Mouse (Mus musculus) CH12.LX (cell line): ENCODE data around the gene Ndufa12. TPM values are rescaled to one million over a fixed set of nuclear protein-coding genes. Genes with fewer than 3 reads are reported as not detected.
A peak's percentile ranks its signal among the peaks of the same experiment; 100 is the strongest.

ENCODE experiments used
- DNase-seq: peaks from one replicate; pipeline ENCODE4 v3.0.0-alpha.2; 2013; ENCODE audit errors: extremely low read depth
- H3K27ac ChIP-seq: 2 replicates; pipeline ENCODE4 v1.5.1; 2012; ENCODE audit warnings: low read depth, mild to moderate bottlenecking, control low read depth, moderate library complexity; ENCODE audit not compliant: insufficient read depth
- H3K27me3 ChIP-seq: replicated peaks from 2 replicates; pipeline ENCODE3; 2012; ENCODE audit warnings: inconsistent platforms
- H3K36me3 ChIP-seq, 2 experiments: replicated peaks in 1 of 2; 2 replicates each; pipeline versions ENCODE3 to v1.6.1; 2012; ENCODE audit warnings: inconsistent platforms in 1 of 2, low read length in 1 of 2, mild to moderate bottlenecking in 1 of 2, mixed read lengths in 1 of 2, moderate library complexity in 1 of 2; ENCODE audit not compliant: control insufficient read depth in 1 of 2, insufficient read depth in 1 of 2
- H3K4me1 ChIP-seq, 2 experiments: 2 replicates each; pipeline ENCODE4 v1.6.1; 2012; ENCODE audit warnings: inconsistent platforms in 1 of 2, moderate library complexity in 1 of 2; ENCODE audit not compliant: insufficient read depth in 2 of 2, control insufficient read depth in 1 of 2
- H3K4me2 ChIP-seq: 2 replicates; pipeline ENCODE4 v1.6.1; 2012; ENCODE audit warnings: low read depth, mild to moderate bottlenecking, control low read depth; ENCODE audit not compliant: poor library complexity, insufficient read depth, severe bottlenecking
- H3K4me3 ChIP-seq, 3 experiments: fragments of 150-350 bp in 1 of 3; sonication (generic) in 1 of 3; replicated peaks in 1 of 3; 2 replicates each; pipeline versions ENCODE3 to v1.5.1; 2011 to 2012; ENCODE audit warnings: low read depth in 2 of 3, low read length in 2 of 3, mild to moderate bottlenecking in 2 of 3, moderate library complexity in 2 of 3, control low read depth in 1 of 3, improper control_type of control experiment in 1 of 3, inconsistent platforms in 1 of 3, mixed read lengths in 1 of 3; ENCODE audit not compliant: poor library complexity in 1 of 3
- H3K79me2 ChIP-seq: replicated peaks from 2 replicates; pipeline ENCODE4 v1.6.1; 2012; ENCODE audit warnings: mild to moderate bottlenecking, moderate library complexity; ENCODE audit not compliant: control insufficient read depth, poor library complexity, insufficient read depth, severe bottlenecking; ENCODE audit errors: extremely low read depth
- H3K9ac ChIP-seq: 2 replicates; pipeline ENCODE4 v1.6.1; 2012; ENCODE audit warnings: low read depth, mild to moderate bottlenecking, control low read depth, moderate library complexity; ENCODE audit not compliant: insufficient read depth
- H3K9me3 ChIP-seq: replicated peaks from 2 replicates; pipeline ENCODE3; 2012; ENCODE audit warnings: low read length, inconsistent platforms, mixed read lengths
- CHD1 ChIP-seq: IDR thresholded peaks from 2 replicates; pipeline ENCODE4 v1.6.1; 2012; ENCODE audit warnings: low read depth, low read length, improper control_type of control experiment, inconsistent platforms
- CHD2 ChIP-seq: IDR thresholded peaks from 2 replicates; pipeline ENCODE4 v1.6.1; 2011; ENCODE audit warnings: low read length, improper control_type of control experiment
- CTCF ChIP-seq, 2 experiments: IDR thresholded peaks in 1 of 2; conservative IDR thresholded peaks in 1 of 2; 2 replicates each; pipeline ENCODE4 v1.5.1; 2011 to 2012; ENCODE audit warnings: low read depth in 2 of 2, low read length in 2 of 2, improper control_type of control experiment in 1 of 2, inconsistent platforms in 1 of 2, mild to moderate bottlenecking in 1 of 2, moderate library complexity in 1 of 2
- E2F4 ChIP-seq: IDR thresholded peaks from 2 replicates; pipeline ENCODE4 v1.6.1; 2011; ENCODE audit warnings: low read depth, low read length, improper control_type of control experiment; ENCODE audit not compliant: insufficient replicate concordance
- ELF1 ChIP-seq: IDR thresholded peaks from 2 replicates; pipeline ENCODE4 v1.6.1; 2014; ENCODE audit warnings: low read depth, mild to moderate bottlenecking, inconsistent platforms, low read length, improper control_type of control experiment
- EP300 ChIP-seq: IDR thresholded peaks from 2 replicates; pipeline ENCODE4 v1.6.1; 2011; ENCODE audit warnings: low read length, improper control_type of control experiment
- ETS1 ChIP-seq: conservative IDR thresholded peaks from 2 replicates; pipeline ENCODE4 v1.6.1; 2012; ENCODE audit warnings: low read depth, mild to moderate bottlenecking, inconsistent platforms, low read length, improper control_type of control experiment, moderate library complexity
- IRF4 ChIP-seq: IDR thresholded peaks from 2 replicates; pipeline ENCODE4 v1.6.1; 2014; ENCODE audit warnings: low read depth, mild to moderate bottlenecking, inconsistent platforms, low read length, improper control_type of control experiment
- JUND ChIP-seq: conservative IDR thresholded peaks from 2 replicates; pipeline ENCODE4 v1.6.1; 2011; ENCODE audit warnings: low read depth, low read length, improper control_type of control experiment
- KAT2A ChIP-seq: IDR thresholded peaks from 2 replicates; pipeline ENCODE4 v1.6.1; 2012; ENCODE audit warnings: low read length, improper control_type of control experiment, inconsistent platforms; ENCODE audit not compliant: insufficient replicate concordance
- MAX ChIP-seq: IDR thresholded peaks from 2 replicates; pipeline ENCODE4 v1.6.1; 2011; ENCODE audit warnings: low read length, improper control_type of control experiment
- MAZ ChIP-seq: IDR thresholded peaks from 2 replicates; pipeline ENCODE4 v1.6.1; 2012; ENCODE audit warnings: low read depth, mild to moderate bottlenecking, inconsistent platforms, low read length, improper control_type of control experiment, moderate library complexity
- MEF2A ChIP-seq: IDR thresholded peaks from 2 replicates; pipeline ENCODE4 v1.6.1; 2014; ENCODE audit warnings: low read depth, mild to moderate bottlenecking, inconsistent platforms, low read length, improper control_type of control experiment, borderline replicate concordance
- MXI1 ChIP-seq: IDR thresholded peaks from 2 replicates; pipeline ENCODE4 v1.6.1; 2011; ENCODE audit warnings: mild to moderate bottlenecking, low read depth, low read length, improper control_type of control experiment
- MYC ChIP-seq: IDR thresholded peaks from 2 replicates; pipeline ENCODE4 v1.6.1; 2011; ENCODE audit warnings: low read depth, mild to moderate bottlenecking, improper control_type of control experiment, low read length
- NELFE ChIP-seq: IDR thresholded peaks from 2 replicates; pipeline ENCODE4 v1.6.1; 2011; ENCODE audit warnings: low read depth, low read length, improper control_type of control experiment
- NRF1 ChIP-seq: IDR thresholded peaks from 2 replicates; pipeline ENCODE4 v1.6.1; 2014; ENCODE audit warnings: low read depth, mild to moderate bottlenecking, inconsistent platforms, low read length, improper control_type of control experiment, moderate library complexity
- POLR2A ChIP-seq: IDR thresholded peaks from 2 replicates; pipeline ENCODE4 v1.6.1; 2011; ENCODE audit warnings: low read depth, mild to moderate bottlenecking, improper control_type of control experiment, low read length
- POLR2AphosphoS2 ChIP-seq: IDR thresholded peaks from 2 replicates; pipeline ENCODE4 v1.6.1; 2011; ENCODE audit warnings: low read depth, low read length, improper control_type of control experiment
- RAD21 ChIP-seq: IDR thresholded peaks from 2 replicates; pipeline ENCODE4 v1.6.1; 2011; ENCODE audit warnings: low read depth, mild to moderate bottlenecking, low read length, improper control_type of control experiment, moderate library complexity
- RCOR1 ChIP-seq: conservative IDR thresholded peaks from 2 replicates; pipeline ENCODE4 v1.6.1; 2012; ENCODE audit warnings: low read depth, mild to moderate bottlenecking, inconsistent platforms, low read length, improper control_type of control experiment
- SMC3 ChIP-seq: IDR thresholded peaks from 2 replicates; pipeline ENCODE4 v1.6.1; 2011; ENCODE audit warnings: low read depth, low read length, improper control_type of control experiment
- TBP ChIP-seq: conservative IDR thresholded peaks from 2 replicates; pipeline ENCODE4 v1.6.1; 2011; ENCODE audit warnings: low read depth, low read length, improper control_type of control experiment
- TCF12 ChIP-seq: IDR thresholded peaks from 2 replicates; pipeline ENCODE4 v1.6.1; 2014; ENCODE audit warnings: low read depth, mild to moderate bottlenecking, inconsistent platforms, low read length, improper control_type of control experiment
- USF1 ChIP-seq: IDR thresholded peaks from 2 replicates; pipeline ENCODE4 v1.6.1; 2014; ENCODE audit warnings: low read depth, mild to moderate bottlenecking, inconsistent platforms, low read length, improper control_type of control experiment
- USF2 ChIP-seq: conservative IDR thresholded peaks from 2 replicates; pipeline ENCODE4 v1.6.1; 2011; ENCODE audit warnings: low read depth, low read length, improper control_type of control experiment
- ZKSCAN1 ChIP-seq: IDR thresholded peaks from 2 replicates; pipeline ENCODE4 v1.6.1; 2012; ENCODE audit warnings: low read depth, inconsistent platforms, low read length, improper control_type of control experiment, borderline replicate concordance
- dilution Hi-C: fragments of 300-500 bp; cut with MboI; formaldehyde crosslinking; loops from 2 replicates; pipeline ENCODE4 v1.14.3; 2020; ENCODE audit warnings: low sequenced_read_pairs; ENCODE audit not compliant: extremely low pct_unique_long_range_greater_than_20kb, extremely low pct_ligation_motif_present
- in situ Hi-C: fragments of 300-500 bp; cut with MboI; formaldehyde crosslinking; loops from 3 replicates; pipeline ENCODE4 v1.14.3; 2019; ENCODE audit warnings: low sequenced_read_pairs, low pct_ligation_motif_present, low pct_unique_long_range_greater_than_20kb, mixed read lengths
- polyA plus RNA-seq: library from polyadenylated mRNA; unstranded; fragments of >175 nt; gene quantifications from 2 replicates; pipeline ENCODE4 v1.2.1, GENCODE M21; 2012; ENCODE audit warnings: low read depth; ENCODE audit not compliant: insufficient read length
- total RNA-seq, 2 experiments: library from RNA; depleted of rRNA; stranded (reverse); fragments of 300-350 nt in 1 of 2; fragments of >200 nt in 1 of 2; gene quantifications; 2 replicates each; pipeline ENCODE4 v1.2.3; 2012 to 2014

Gene Ndufa12
- total and polyA plus RNA-seq, 3 experiments = 215 to 367 (median 340) TPM

DNA sequence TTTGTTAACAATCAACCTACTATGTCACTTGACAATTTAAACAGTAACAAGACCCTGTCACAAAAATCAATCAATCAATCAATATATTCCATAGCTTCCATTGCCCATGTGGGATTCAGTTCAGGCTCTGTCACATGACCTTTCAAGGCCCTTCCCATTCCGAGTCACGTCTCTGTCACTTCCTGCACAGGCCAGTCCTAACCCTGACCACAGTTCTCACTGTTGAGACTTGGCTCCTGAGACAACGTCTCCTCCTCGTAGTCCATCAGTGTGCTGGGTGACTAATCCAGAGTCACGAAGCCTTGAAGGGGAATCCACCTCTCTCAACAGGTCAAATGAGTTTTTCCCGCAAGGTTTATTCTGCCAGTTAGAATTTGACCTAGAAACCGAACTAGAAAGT, 23.9 kb upstream of the Ndufa12 start:
- dilution Hi-C loops (no loop called here), in situ Hi-C loops (no loop called here)
- no peak for TF ChIP-seq SMC3
- Histone ChIP-seq H3K79me2 (no peaks in the 10 kb centered on the region), H3K4me1 (peaks cover 5 to 9% of the 10 kb centered on the region in 2 experiments; a peak in 3 of 4 replicates), H3K36me3 (peaks cover 34 to 60% of the 10 kb centered on the region in 2 experiments), H3K4me2 (no peak overlapping the region), H3K27ac (no peak overlapping the region), H3K9ac (no peak overlapping the region), H3K9me3 (peaks cover 4% of the 10 kb centered on the region), H3K4me3 (no peak overlapping the region), H3K27me3 (no peaks in the 10 kb centered on the region)
- peak; percentile 19 for DNase-seq

DNA sequence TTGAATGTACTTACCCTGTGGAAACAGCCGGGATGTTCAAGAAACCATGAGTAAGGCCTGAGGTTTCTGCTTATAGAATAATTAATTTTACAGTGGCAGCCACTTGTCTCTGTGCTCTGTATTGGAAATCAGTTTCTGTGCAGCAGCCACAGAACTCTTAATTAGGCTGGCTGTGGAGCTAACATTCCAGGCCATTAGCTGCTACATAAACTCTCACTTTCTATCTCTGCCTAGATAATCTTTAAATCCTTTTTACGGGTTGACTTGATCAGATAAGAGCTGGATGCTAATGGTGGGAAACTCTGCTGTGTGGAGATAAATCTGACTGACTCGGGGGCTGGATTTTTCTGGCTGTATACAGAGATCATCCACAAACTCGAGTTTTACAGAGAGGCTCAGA, 15.3 kb upstream of the Ndufa12 start:
- peaks cover 17 to 68% of the 10 kb centered on the region in 2 experiments for H3K36me3 ChIP-seq
- in situ Hi-C loops = no loop called here
- H3K79me2 ChIP-seq = no peaks in the 10 kb centered on the region
- TF ChIP-seq CTCF (conservative IDR thresholded peaks at IDR 0.05 in 1 of 2, IDR thresholded peaks at IDR 0.05 in 1 of 2; ENCODE audit: low read depth in 2 of 2, low read length in 2 of 2) (no peak), MXI1 (no peak), TCF12 (no peak), JUND (no peak), KAT2A (no peak), USF2 (no peak), TBP (no peak), IRF4 (no peak), ETS1 (no peak), NRF1 (no peak), NELFE (no peak), POLR2AphosphoS2 (no peak)
- TF ChIP-seq, all 38 proteins: peak for 0
- DNase-seq = no peak
- Histone ChIP-seq H3K4me1 (no peaks in the 10 kb centered on the region), H3K27me3 (no peaks in the 10 kb centered on the region), H3K4me2 (no peak overlapping the region), H3K4me3 (no peak overlapping the region), H3K27ac (no peak overlapping the region), H3K9ac (no peak overlapping the region), H3K9me3 (no peaks in the 10 kb centered on the region)
- dilution Hi-C loops = no loop called here

DNA sequence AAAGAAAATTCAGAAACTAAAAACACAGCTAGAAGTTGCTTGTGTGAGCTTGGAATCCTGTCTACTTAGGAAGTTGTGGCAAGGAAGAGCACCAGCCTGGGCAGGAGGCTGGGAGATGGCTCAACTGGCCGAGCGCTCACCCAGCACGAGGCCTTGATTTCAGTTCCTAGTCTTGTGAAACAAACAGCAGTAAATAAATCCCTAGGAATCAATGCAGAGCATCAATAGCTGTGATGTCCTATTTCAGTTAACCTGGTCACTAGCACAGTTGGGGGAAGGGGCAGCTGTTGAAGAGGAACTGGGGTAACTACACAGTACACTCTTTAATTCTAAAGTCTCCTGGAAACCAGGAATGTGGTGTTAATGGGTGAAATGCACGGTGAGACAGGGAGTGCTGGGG, 6.5 kb downstream of the Ndufa12 start:
- no peaks in the 10 kb centered on the region for H3K27me3 ChIP-seq
- H3K79me2 ChIP-seq = peaks cover 22% of the 10 kb centered on the region
- dilution Hi-C loops = no loop called here
- no peak overlapping the region for H3K9ac ChIP-seq
- peaks cover 65 to 86% of the 10 kb centered on the region in 2 experiments for H3K36me3 ChIP-seq
- no peak overlapping the region for H3K4me3 ChIP-seq
- no peak for DNase-seq
- TF ChIP-seq POLR2A = no peak
- no peak for TF ChIP-seq KAT2A
- TF ChIP-seq SMC3 = no peak
- no peak for TF ChIP-seq RCOR1
- no peak for TF ChIP-seq ZKSCAN1
- TF ChIP-seq CHD2 = no peak
- TF ChIP-seq POLR2AphosphoS2 = no peak
- TF ChIP-seq IRF4 = no peak
- no peak for TF ChIP-seq RAD21
- TF ChIP-seq MEF2A = no peak
- TF ChIP-seq CHD1 = no peak
- no peak for TF ChIP-seq USF1
- no peak for TF ChIP-seq ETS1
- no peak for TF ChIP-seq ELF1
- TF ChIP-seq MAX = no peak
- TF ChIP-seq TCF12 = no peak
- no peak for TF ChIP-seq MYC
- TF ChIP-seq EP300 = no peak
- no peak for TF ChIP-seq MAZ
- no peak for TF ChIP-seq E2F4
- no peak overlapping the region for H3K27ac ChIP-seq
- no peaks in the 10 kb centered on the region for H3K9me3 ChIP-seq
- H3K4me2 ChIP-seq = no peak overlapping the region
- in situ Hi-C loops = loop anchor here (25.0 kb wide), 1 partner anchor 757 kb away; no protein-coding TSS in a partner anchor
- H3K4me1 ChIP-seq = peaks cover 2 to 30% of the 10 kb centered on the region in 2 experiments; a peak in 2 of 4 replicates
